Comparison of ENCODE assay signal across 26 mouse cellular contexts in genomic region chr15:86482362-86482761, GRCm38 (mm10).
"Had no signal": no experiment of that assay in that cellular context is flagged by ENCODE, and none has a peak within 500 bp of the region (broad histone marks: within the 10 kb centered on the region; RNA-seq: fewer than 3 reads in every experiment).

No protein-coding gene starts in this region.

- H3K9me3 ChIP-seq: heart, embryonic 10.5 days; heart, embryonic 12.5 days; hindbrain, embryonic 10.5 days; hindbrain, embryonic 12.5 days; intestine, embryonic 15.5 days; limb, embryonic 12.5 days had no signal

- DNase-seq: gastrocnemius, adult 2 months; gastrocnemius, postnatal 10 days; gastrocnemius, postnatal 25 days; heart, adult 18-20 months; heart, postnatal 10 days; heart, postnatal 4 days; kidney, adult 18-20 months; kidney, adult 8-10 months; kidney, postnatal 10 days; kidney, postnatal 25 days; kidney, postnatal 4 days; layer of hippocampus, adult 9-11 months; layer of hippocampus, postnatal 36 days; left cerebral cortex, postnatal 4 days; liver had no signal

- H3K36me3 ChIP-seq: heart, embryonic 10.5 days; heart, embryonic 12.5 days; hindbrain, embryonic 10.5 days; hindbrain, embryonic 12.5 days; intestine, embryonic 15.5 days; limb, embryonic 12.5 days had no signal

- H3K4me2 ChIP-seq: heart, embryonic 12.5 days; hindbrain, embryonic 12.5 days; hindbrain, embryonic 14.5 days; intestine, embryonic 15.5 days; limb, embryonic 12.5 days had no signal

- ATAC-seq: hindbrain, embryonic 16.5 days; inflammation-experienced regulatory T-cells, adult 6 months; intestine, embryonic 15.5 days; intestine, postnatal 0 days had no signal

- H3K27me3 ChIP-seq: hindbrain, embryonic 12.5 days; intestine, embryonic 15.5 days; limb, embryonic 12.5 days had no signal

- H3K27ac ChIP-seq: gastrocnemius, adult 2 months; heart, embryonic 10.5 days; hindbrain, embryonic 12.5 days; hindbrain, embryonic 14.5 days; intestine, embryonic 15.5 days; layer of hippocampus, adult 2 months; limb, embryonic 12.5 days had no signal

- H3K9ac ChIP-seq: heart, embryonic 12.5 days; hindbrain, embryonic 12.5 days; hindbrain, embryonic 14.5 days; intestine, embryonic 15.5 days; limb, embryonic 12.5 days had no signal

- H3K4me3 ChIP-seq: gastrocnemius, adult 2 months; heart, embryonic 10.5 days; heart, embryonic 12.5 days; hindbrain, embryonic 10.5 days; hindbrain, embryonic 12.5 days; intestine, embryonic 15.5 days; layer of hippocampus, adult 2 months; limb, embryonic 12.5 days had no signal
